Mouse (Mus musculus) heart, embryonic 13.5 days (tissue): ENCODE results near the gene Rbbp5. TPM values are rescaled to one million over a fixed set of nuclear protein-coding genes. Genes with fewer than 3 reads are reported as not detected.

Experiments
- ATAC-seq: fragments of 200-750 bp; cut with Nextera tagmentation; 2 replicates; pipeline ENCODE4 v1.8.0; 2017; ENCODE audit warnings: moderate TSS enrichment; ENCODE audit not compliant: insufficient number of reproducible peaks, low FRiP score, low TSS enrichment; ENCODE audit errors: extremely low read depth
- H3K27ac ChIP-seq: fragments of 300-500 bp; sonication (generic); replicated peaks from 2 replicates; pipeline ENCODE4 v1.5.1; 2015; ENCODE audit warnings: moderate library complexity, mild to moderate bottlenecking, inconsistent platforms
- H3K27me3 ChIP-seq: fragments of 300-500 bp; sonication (generic); replicated peaks from 2 replicates; pipeline ENCODE4 v1.6.1; 2015; ENCODE audit warnings: mild to moderate bottlenecking, inconsistent platforms
- H3K36me3 ChIP-seq: fragments of 300-500 bp; sonication (generic); 2 replicates; pipeline ENCODE4 v1.6.1; 2015; ENCODE audit warnings: mild to moderate bottlenecking, inconsistent platforms
- H3K4me1 ChIP-seq: fragments of 300-500 bp; sonication (generic); 2 replicates; pipeline ENCODE4 v1.6.1; 2015; ENCODE audit warnings: inconsistent platforms
- H3K4me2 ChIP-seq: fragments of 300-500 bp; sonication (generic); 2 replicates; pipeline ENCODE4 v1.6.1; 2015; ENCODE audit warnings: inconsistent platforms, mild to moderate bottlenecking, moderate library complexity
- H3K4me3 ChIP-seq: fragments of 300-500 bp; sonication (generic); 2 replicates; pipeline ENCODE4 v1.5.1; 2015; ENCODE audit warnings: moderate library complexity, mild to moderate bottlenecking, inconsistent platforms
- H3K9ac ChIP-seq: fragments of 300-500 bp; sonication (generic); 2 replicates; pipeline ENCODE4 v1.6.1; 2015; ENCODE audit warnings: inconsistent platforms, mild to moderate bottlenecking, moderate library complexity
- H3K9me3 ChIP-seq: fragments of 300-500 bp; sonication (generic); 2 replicates; pipeline ENCODE4 v1.6.1; 2016; ENCODE audit warnings: inconsistent platforms
- WGBS: fragments of 180-500 bp; shearing (Covaris S2); methylation state at CpG from one replicate; pipeline ENCODE4 v1.1.7; 2015; ENCODE audit warnings: mixed read lengths; 5-methylcytosine and 5-hydroxymethylcytosine counted together
- polyA plus RNA-seq: library from polyadenylated mRNA; unstranded; fragments of >200 nt; fragmentation: Nextera tagmentation; extraction: Ambion mirVana; gene quantifications from 2 replicates; pipeline ENCODE4 v1.2.1, GENCODE M21; 2015

Gene Rbbp5
- polyA plus RNA-seq, 1 experiment from 2014 or later = 24.5 TPM

DNA sequence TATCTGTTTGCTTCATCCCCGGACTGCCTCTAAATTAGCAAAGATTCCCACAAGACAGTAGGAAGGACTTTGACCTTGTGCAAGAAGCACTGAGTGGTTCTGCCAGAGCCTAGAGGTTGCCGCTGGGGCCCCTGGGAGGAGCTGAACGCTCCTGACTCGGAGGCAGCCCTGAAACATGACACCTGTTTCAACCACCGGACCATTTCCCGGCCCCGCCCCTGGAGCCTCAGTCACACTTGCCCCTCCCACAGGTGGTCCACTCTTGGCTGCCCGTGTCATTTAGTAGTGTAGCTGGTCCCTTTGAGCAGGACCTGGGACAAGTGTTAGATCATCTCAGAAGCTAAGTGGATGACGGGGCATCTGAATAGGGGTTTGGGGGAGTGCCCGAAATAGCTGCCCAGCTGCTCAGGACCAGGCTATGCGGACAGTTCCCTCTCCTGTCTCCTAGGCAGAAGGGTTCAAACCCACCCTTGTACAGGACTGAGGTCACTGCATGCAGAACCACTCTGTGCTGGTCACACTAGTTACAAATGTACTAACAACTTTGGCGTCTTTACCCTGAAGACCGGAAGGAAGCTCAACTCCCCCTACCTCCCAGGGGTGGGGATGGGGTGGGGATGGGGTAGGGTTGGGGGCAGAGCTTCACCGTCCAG is 64.1 kb downstream of the Rbbp5 start:
- WGBS = 7% methylated on average over 14 of the region's 14 CpGs
- H3K27me3 ChIP-seq = peaks cover 98% of the 10 kb centered on the region
- H3K36me3 ChIP-seq = no peaks in the 10 kb centered on the region

GRCm38 (mm10) chr1:132541824-132542599 is 64.8 kb downstream of the Rbbp5 start:
- 0 out of 2 replicates have a peak overlapping the region, but pooled peaks have one; percentile 54 for H3K4me2 ChIP-seq
- peak overlapping the region; percentile 26; the same call in 1 of the 2 replicates for H3K4me3 ChIP-seq
- no peak for ATAC-seq

More for the DNA sequence above, 64.1 kb downstream of the Rbbp5 start:
- H3K9me3 ChIP-seq = no peaks in the 10 kb centered on the region
- no peak for ATAC-seq
- no peak overlapping the region for H3K4me3 ChIP-seq
- H3K27ac ChIP-seq = no peak overlapping the region
- H3K4me1 ChIP-seq = peaks cover 21% of the 10 kb centered on the region
- H3K9ac ChIP-seq = no peak overlapping the region
- H3K4me2 ChIP-seq = peak overlapping the region; percentile 20

GRCm38 (mm10) chr1:132542762-132543306 is 65.7 kb downstream of the Rbbp5 start, which contains the start of gene Cntn2:
Gene Cntn2 (minus strand): TSS chr1:132543256.
- ATAC-seq = no peak
- WGBS = 2% methylated on average over 30 of the region's 30 CpGs
- H3K4me3 ChIP-seq = peak within 1 kb of the TSS; percentile 26

More at GRCm38 (mm10) chr1:132541824-132542599, 64.8 kb downstream of the Rbbp5 start:
- 15% methylated on average over 5 of the region's 5 CpGs for WGBS
- H3K9ac ChIP-seq = no peak overlapping the region
- no peaks in the 10 kb centered on the region for H3K36me3 ChIP-seq
- H3K27ac ChIP-seq = no peak overlapping the region
- H3K27me3 ChIP-seq = peaks cover 92% of the 10 kb centered on the region
- peaks cover 21% of the 10 kb centered on the region for H3K4me1 ChIP-seq
- H3K9me3 ChIP-seq = no peaks in the 10 kb centered on the region

DNA sequence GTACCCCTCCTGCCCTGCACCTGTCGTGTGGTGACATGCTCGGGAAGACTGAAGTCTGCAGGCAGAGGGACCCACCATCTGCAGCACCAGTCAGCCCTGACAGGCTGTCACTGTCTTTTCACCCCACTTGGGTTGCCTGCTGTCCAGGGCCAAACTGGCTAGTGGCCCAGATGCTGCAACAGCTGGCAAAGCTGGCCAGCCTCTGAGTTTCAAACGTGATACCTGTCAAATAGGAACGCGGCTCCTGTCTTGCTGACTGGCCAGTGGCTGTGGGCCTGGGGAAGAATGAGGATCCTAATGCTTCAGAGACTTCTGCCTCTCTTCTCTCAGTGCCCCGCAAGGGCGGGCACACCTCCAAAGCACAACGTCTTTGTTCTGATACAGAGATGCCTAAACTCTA is 66.6 kb downstream of the Rbbp5 start:
- Histone ChIP-seq H3K36me3 (no peaks in the 10 kb centered on the region), H3K4me2 (no peak overlapping the region), H3K4me3 (no peak overlapping the region), H3K4me1 (peaks cover 21% of the 10 kb centered on the region), H3K27ac (no peak overlapping the region), H3K9me3 (no peaks in the 10 kb centered on the region), H3K27me3 (peaks cover 86% of the 10 kb centered on the region), H3K9ac (no peak overlapping the region)
- no peak for ATAC-seq
- 61% methylated on average over 8 of the region's 8 CpGs for WGBS

More at GRCm38 (mm10) chr1:132542762-132543306, 65.7 kb downstream of the Rbbp5 start, which contains the start of gene Cntn2:
- H3K4me1 ChIP-seq = peaks cover 21% of the 10 kb centered on the region
- H3K9me3 ChIP-seq = no peaks in the 10 kb centered on the region
- no peaks in the 10 kb centered on the region for H3K36me3 ChIP-seq
- 0 out of 2 replicates have a peak within 1 kb of the TSS, but pooled peaks have one; percentile 3 for H3K9ac ChIP-seq
- peak within 1 kb of the TSS; percentile 54 for H3K4me2 ChIP-seq
- peaks cover 86% of the 10 kb centered on the region for H3K27me3 ChIP-seq
- no peak within 1 kb of the TSS for H3K27ac ChIP-seq

Other genes starting within 250 kb of the Rbbp5 start
- gene Gm10188, start 247.6 kb upstream of the Rbbp5 start, polyA plus RNA-seq = not detected in 2 replicates
- 0.34 and 0.63 TPM in 2 replicates for gene Klhdc8a, start 178.7 kb upstream of the Rbbp5 start, polyA plus RNA-seq
- 2.0 and 2.2 TPM in 2 replicates for gene Nuak2, start 161.2 kb upstream of the Rbbp5 start, polyA plus RNA-seq
- 31.5 and 35.8 TPM in 2 replicates for gene Tmcc2, start 86.1 kb upstream of the Rbbp5 start, polyA plus RNA-seq
- 8.5 and 9.1 TPM in 2 replicates for gene Dstyk, start 59.8 kb upstream of the Rbbp5 start, polyA plus RNA-seq
- gene Tmem81, start 28.9 kb downstream of the Rbbp5 start, polyA plus RNA-seq = 0.73 and 0.78 TPM in 2 replicates
- gene Cntn2, start 65.9 kb downstream of the Rbbp5 start, polyA plus RNA-seq = 0.10 and 0.19 TPM in 2 replicates